Mouse (Mus musculus): ENCODE measurements around the gene Rpgrip1l. TPM values are rescaled to one million over a fixed set of nuclear protein-coding genes. Genes with fewer than 3 reads are reported as not detected.
A peak's percentile ranks its signal among the peaks of the same experiment; 100 is the strongest.

Gene Rpgrip1l
- total RNA-seq, 2 experiments from 2014 or later: 2.7 to 5.8 TPM

- DNase-seq: no peak
Measured at GRCm38 (mm10) chr8:91212948-91213347, 100.1 kb downstream of the Rpgrip1l start.

GRCm38 (mm10) chr8:91209658-91210057 is 103.4 kb downstream of the Rpgrip1l start:
- intact Hi-C loops (cut with DNase I): no loop called here
- DNase-seq: no peak

More at GRCm38 (mm10) chr8:91212948-91213347, 100.1 kb downstream of the Rpgrip1l start:
- intact Hi-C loops (cut with DNase I): no loop called here

GRCm38 (mm10) chr8:91207676-91208075 is 105.4 kb downstream of the Rpgrip1l start:
- no peak for DNase-seq
- intact Hi-C loops (cut with DNase I): no loop called here

GRCm38 (mm10) chr8:91205897-91206296 is 107.2 kb downstream of the Rpgrip1l start:
- intact Hi-C loops (cut with DNase I): no loop called here
- DNase-seq: no peak

- DNase-seq: no peak
- intact Hi-C loops (cut with DNase I): no loop called here
Measured at GRCm38 (mm10) chr8:91201184-91201583, 111.9 kb downstream of the Rpgrip1l start.

- DNase-seq: no peak
- intact Hi-C loops (cut with DNase I): no loop called here
Measured at GRCm38 (mm10) chr8:91199876-91200275, 113.2 kb downstream of the Rpgrip1l start, which contains the start of gene Aktip. Gene Aktip (minus strand): TSS chr8:91199976.

- intact Hi-C loops (cut with DNase I): no loop called here
- DNase-seq: no peak
Measured at GRCm38 (mm10) chr8:91198036-91198435, 115.0 kb downstream of the Rpgrip1l start.

GRCm38 (mm10) chr8:91197233-91197632 is 115.8 kb downstream of the Rpgrip1l start:
- peak; percentile 31 to 32 for DNase-seq
- intact Hi-C loops (cut with DNase I): no loop called here

GRCm38 (mm10) chr8:91196661-91197060 is 116.4 kb downstream of the Rpgrip1l start:
- intact Hi-C loops (cut with DNase I): no loop called here

GRCm38 (mm10) chr8:91194081-91194480 is 119.0 kb downstream of the Rpgrip1l start:
- intact Hi-C loops (cut with DNase I): loop anchor here (5.0 kb wide), 3 partner anchors 293 to 1168 kb away; no protein-coding TSS in a partner anchor
- DNase-seq: no peak

More at GRCm38 (mm10) chr8:91196661-91197060, 116.4 kb downstream of the Rpgrip1l start:
- no peak for DNase-seq

GRCm38 (mm10) chr8:91192941-91193340 is 120.1 kb downstream of the Rpgrip1l start:
- DNase-seq: no peak
- intact Hi-C loops (cut with DNase I): loop anchor here (5.0 kb wide), 3 partner anchors 294 to 1169 kb away; no protein-coding TSS in a partner anchor

- intact Hi-C loops (cut with DNase I): loop anchor here (2.0 to 5.0 kb wide), 4 partner anchors 190 to 1171 kb away; no protein-coding TSS in a partner anchor
Measured at GRCm38 (mm10) chr8:91190816-91191340, 122.2 kb downstream of the Rpgrip1l start.

GRCm38 (mm10) chr8:91188152-91188551 is 124.9 kb downstream of the Rpgrip1l start:
- intact Hi-C loops (cut with DNase I): no loop called here
- DNase-seq: no peak

More at GRCm38 (mm10) chr8:91190816-91191340, 122.2 kb downstream of the Rpgrip1l start:
- DNase-seq: peak; percentile 70 to 83

GRCm38 (mm10) chr8:91186372-91186771 is 126.7 kb downstream of the Rpgrip1l start:
- intact Hi-C loops (cut with DNase I): no loop called here
- DNase-seq: no peak

GRCm38 (mm10) chr8:91177708-91178107 is 135.4 kb downstream of the Rpgrip1l start:
- intact Hi-C loops (cut with DNase I): no loop called here

GRCm38 (mm10) chr8:91176176-91176575 is 136.9 kb downstream of the Rpgrip1l start:
- intact Hi-C loops (cut with DNase I): no loop called here
- DNase-seq: no peak

More at GRCm38 (mm10) chr8:91177708-91178107, 135.4 kb downstream of the Rpgrip1l start:
- DNase-seq: no peak

GRCm38 (mm10) chr8:91171605-91172004 is 141.5 kb downstream of the Rpgrip1l start:
- intact Hi-C loops (cut with DNase I): no loop called here
- no peak for DNase-seq

GRCm38 (mm10) chr8:91170914-91171313 is 142.1 kb downstream of the Rpgrip1l start:
- intact Hi-C loops (cut with DNase I): no loop called here
- DNase-seq: no peak

- intact Hi-C loops (cut with DNase I): no loop called here
- no peak for DNase-seq
Measured at GRCm38 (mm10) chr8:91170152-91170551, 142.9 kb downstream of the Rpgrip1l start.
